Mouse (Mus musculus) myocyte (in vitro differentiated cells): ENCODE data around the gene 8030474K03Rik.

Experiments
- E2F4 ChIP-seq: IDR thresholded peaks from one replicate; pipeline ENCODE4 v1.6.1; 2011; ENCODE audit warnings: mild to moderate bottlenecking, control low read depth, moderate library complexity; ENCODE audit not compliant: insufficient read depth
- MYOG ChIP-seq, 3 experiments: IDR thresholded peaks; one replicate each; pipeline ENCODE4 v1.6.1; 2011; ENCODE audit warnings: control low read depth in 2 of 3, low read depth in 2 of 3, mild to moderate bottlenecking in 2 of 3; ENCODE audit not compliant: insufficient read length in 2 of 3, control insufficient read depth in 1 of 3, insufficient read depth in 1 of 3
- POLR2A ChIP-seq: IDR thresholded peaks from one replicate; pipeline ENCODE4 v1.6.1; 2011; ENCODE audit warnings: low read depth, mild to moderate bottlenecking, control low read depth, moderate library complexity; ENCODE audit not compliant: insufficient read length
- POLR2AphosphoS2 ChIP-seq: IDR thresholded peaks from one replicate; pipeline ENCODE4 v1.6.1; 2011; ENCODE audit warnings: low read depth, control low read depth; ENCODE audit not compliant: insufficient read length
- SRF ChIP-seq: IDR thresholded peaks from one replicate; pipeline ENCODE4 v1.6.1; 2011; ENCODE audit warnings: low read depth; ENCODE audit not compliant: control insufficient read depth, insufficient read length
- USF1 ChIP-seq: IDR thresholded peaks from one replicate; pipeline ENCODE4 v1.6.1; 2011; ENCODE audit warnings: low read depth, mild to moderate bottlenecking, control low read depth, moderate library complexity

DNA sequence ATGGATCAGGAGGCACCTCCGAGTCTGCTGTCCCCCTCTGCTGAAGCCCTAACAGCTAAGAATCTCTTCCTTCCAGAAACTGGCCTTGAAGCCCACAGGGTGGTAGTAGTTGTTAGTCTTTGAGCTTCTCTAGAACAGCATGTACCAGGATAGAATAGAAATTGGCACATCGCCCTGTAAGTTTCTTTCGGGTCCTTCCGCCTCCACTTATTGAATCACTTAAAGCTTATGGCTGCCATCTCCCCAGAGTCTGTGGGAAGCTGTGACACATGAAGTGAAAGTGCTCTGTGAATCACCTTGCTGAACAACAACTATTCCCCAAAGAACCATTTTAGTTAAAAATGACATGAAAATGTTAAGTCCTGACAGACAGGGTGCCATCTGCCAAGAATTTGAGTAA lies 29.3 kb upstream of the 8030474K03Rik start:
- TF ChIP-seq SRF (no peak), MYOG (IDR thresholded peaks at IDR 0.05; ENCODE audit: control insufficient read depth in 1 of 3, insufficient read depth in 1 of 3, insufficient read length in 2 of 3, low read depth in 2 of 3) (no peak), POLR2AphosphoS2 (no peak), POLR2A (no peak), E2F4 (no peak), USF1 (no peak)
